Mouse (Mus musculus) intestine, embryonic 16.5 days (tissue): Measurements from ENCODE around the gene Slc38a6. TPM values are rescaled to one million over a fixed set of nuclear protein-coding genes. Genes with fewer than 3 reads are reported as not detected.

Source experiments
- ATAC-seq: fragments of 200-750 bp; cut with Nextera tagmentation; 2 replicates; pipeline ENCODE4 v1.8.0; 2017; ENCODE audit warnings: moderate TSS enrichment, moderate library complexity
- H3K27ac ChIP-seq: fragments of 300-500 bp; sonication (generic); 2 replicates; pipeline ENCODE4 v1.5.1; 2014; ENCODE audit warnings: mild to moderate bottlenecking, low read length
- H3K27me3 ChIP-seq: fragments of 300-500 bp; sonication (generic); replicated peaks from 2 replicates; pipeline ENCODE4 v1.6.1; 2014; ENCODE audit warnings: low read length, control low read depth, mixed read lengths; ENCODE audit not compliant: control insufficient read depth, insufficient read depth
- H3K36me3 ChIP-seq: fragments of 300-500 bp; sonication (generic); 2 replicates; pipeline ENCODE4 v1.6.1; 2014; ENCODE audit warnings: low read length, control low read depth; ENCODE audit not compliant: control insufficient read depth, insufficient read depth
- H3K4me1 ChIP-seq: fragments of 300-500 bp; sonication (generic); 2 replicates; pipeline ENCODE4 v1.6.1; 2014; ENCODE audit warnings: low read length, control low read depth, mixed read lengths; ENCODE audit not compliant: control insufficient read depth, insufficient read depth
- H3K4me2 ChIP-seq: fragments of 300-500 bp; sonication (generic); 2 replicates; pipeline ENCODE4 v1.6.1; 2014; ENCODE audit warnings: low read depth, low read length, control low read depth
- H3K4me3 ChIP-seq: fragments of 300-500 bp; sonication (generic); 2 replicates; pipeline ENCODE4 v1.5.1; 2014; ENCODE audit warnings: mild to moderate bottlenecking, low read length
- H3K9ac ChIP-seq: fragments of 300-500 bp; sonication (generic); 2 replicates; pipeline ENCODE4 v1.6.1; 2014; ENCODE audit warnings: low read depth, low read length
- H3K9me3 ChIP-seq: fragments of 300-500 bp; sonication (generic); 2 replicates; pipeline ENCODE4 v1.6.1; 2016; ENCODE audit warnings: low read length, control low read depth; ENCODE audit not compliant: control insufficient read depth
- WGBS: fragments of 180-500 bp; shearing (Covaris S2); extraction: QIAGEN DNeasy Blood & Tissue Kit; methylation state at CpG from one replicate; pipeline ENCODE4 v1.1.7; 2014; 5-methylcytosine and 5-hydroxymethylcytosine counted together
- polyA plus RNA-seq: library from polyadenylated mRNA; unstranded; fragments of >200 nt; fragmentation: Nextera tagmentation; extraction: Ambion mirVana; gene quantifications from 2 replicates; pipeline ENCODE4 v1.2.1, GENCODE M21; 2015

The Slc38a6 gene
- polyA plus RNA-seq, 1 experiment from 2014 or later = 7.7 TPM

DNA sequence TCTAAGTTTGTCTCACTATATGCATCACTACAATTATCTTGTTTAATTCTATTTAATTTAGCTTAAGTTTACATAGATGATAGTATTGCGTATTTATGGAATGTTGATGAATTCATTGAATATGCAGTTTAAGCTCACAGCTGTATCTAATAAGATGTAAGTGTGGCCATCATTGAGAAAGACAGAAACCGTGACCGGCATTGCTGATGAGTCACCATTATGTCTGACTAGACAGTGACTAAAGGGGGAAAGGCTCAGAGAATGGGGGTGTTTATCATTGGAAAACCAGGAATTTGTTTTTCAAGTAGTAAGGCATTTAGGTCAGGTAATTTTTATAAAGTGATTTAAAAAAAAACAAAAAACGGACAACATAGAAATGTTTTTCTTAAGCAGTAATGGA lies 21.2 kb downstream of the Slc38a6 start:
- no peak overlapping the region for H3K4me2 ChIP-seq
- H3K27me3 ChIP-seq = no peaks in the 10 kb centered on the region
- no peaks in the 10 kb centered on the region for H3K4me1 ChIP-seq
- no peak overlapping the region for H3K4me3 ChIP-seq
- ATAC-seq = no peak
- 83% methylated on average over 4 of the region's 4 CpGs for WGBS
- no peaks in the 10 kb centered on the region for H3K9me3 ChIP-seq
- H3K27ac ChIP-seq = no peak overlapping the region
- H3K36me3 ChIP-seq = no peaks in the 10 kb centered on the region
- H3K9ac ChIP-seq = no peak overlapping the region

DNA sequence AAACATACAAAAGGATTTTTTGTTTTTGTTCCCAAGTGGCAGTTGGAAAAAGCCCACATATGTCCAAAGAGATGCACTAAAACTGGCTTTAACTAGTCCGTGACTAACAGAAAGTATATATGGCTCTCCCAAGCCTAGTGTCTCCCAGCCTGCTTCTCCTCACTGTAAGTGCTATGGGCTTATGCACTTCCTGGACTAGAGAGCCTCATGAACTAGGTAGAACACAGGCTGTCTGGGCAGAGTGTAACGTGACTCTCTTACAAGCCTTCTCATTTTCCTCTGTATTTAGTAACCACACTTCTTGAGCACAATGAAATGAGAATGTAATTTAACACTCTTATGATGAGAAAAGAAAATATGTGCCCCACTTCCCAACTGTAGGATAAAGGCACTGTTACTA lies 22.1 kb downstream of the Slc38a6 start:
- H3K4me2 ChIP-seq = no peak overlapping the region
- H3K9ac ChIP-seq = no peak overlapping the region
- H3K27me3 ChIP-seq = no peaks in the 10 kb centered on the region
- WGBS = 83% methylated on average over 2 of the region's 2 CpGs
- ATAC-seq = no peak
- no peak overlapping the region for H3K4me3 ChIP-seq
- no peaks in the 10 kb centered on the region for H3K9me3 ChIP-seq
- no peak overlapping the region for H3K27ac ChIP-seq
- no peaks in the 10 kb centered on the region for H3K36me3 ChIP-seq
- no peaks in the 10 kb centered on the region for H3K4me1 ChIP-seq

DNA sequence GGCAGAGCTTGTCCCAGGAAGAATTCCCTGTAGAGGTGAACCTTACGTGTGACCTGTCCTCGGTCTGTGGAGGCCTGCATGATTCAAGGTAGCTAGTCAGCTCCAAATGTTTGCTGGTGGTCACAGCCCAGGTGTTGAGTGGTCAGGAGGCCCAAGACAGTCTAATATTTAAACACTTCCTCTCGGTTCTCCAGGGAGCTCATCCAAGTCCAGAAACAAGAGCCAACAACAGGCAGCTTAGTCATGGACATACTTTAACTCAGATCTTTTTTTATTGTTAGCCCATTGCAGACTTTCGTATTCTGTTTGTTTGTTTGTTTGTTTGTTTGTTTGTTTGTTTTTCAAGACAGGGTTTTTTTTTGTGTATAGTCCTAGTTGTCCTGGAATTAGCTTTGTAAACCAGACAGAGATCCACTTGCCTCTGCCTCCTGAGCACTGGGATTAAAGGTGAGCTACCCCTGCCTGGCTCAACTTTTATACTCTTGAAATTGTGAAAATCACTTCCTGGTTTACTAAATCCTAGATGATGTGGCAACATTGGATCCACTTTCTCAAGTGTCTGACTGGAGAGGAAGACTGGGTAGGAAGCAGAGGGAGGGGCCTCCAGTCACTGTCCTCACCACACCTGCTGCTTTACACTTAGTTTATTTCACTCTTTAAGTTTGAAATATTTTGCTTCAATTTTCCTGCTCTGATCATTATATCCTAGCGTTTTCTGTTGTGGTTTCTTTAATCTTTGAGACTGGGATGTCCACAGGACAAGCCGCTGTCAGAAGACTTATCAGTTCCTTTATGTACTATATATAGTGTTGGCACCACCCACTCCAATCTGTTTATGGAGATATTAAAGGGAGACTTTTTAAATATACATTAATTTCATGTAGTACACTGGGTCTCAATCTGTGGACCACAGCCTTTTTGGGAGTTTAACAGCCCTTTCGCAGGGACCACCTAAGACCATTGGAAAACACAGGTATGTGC lies 31.4 kb downstream of the Slc38a6 start:
- H3K4me2 ChIP-seq = no peak overlapping the region
- H3K9ac ChIP-seq = no peak overlapping the region
- no peak for ATAC-seq
- no peak overlapping the region for H3K27ac ChIP-seq
- H3K36me3 ChIP-seq = no peaks in the 10 kb centered on the region
- no peak overlapping the region for H3K4me3 ChIP-seq
- WGBS = 83% methylated on average over 7 of the region's 7 CpGs
- H3K27me3 ChIP-seq = no peaks in the 10 kb centered on the region
- no peaks in the 10 kb centered on the region for H3K9me3 ChIP-seq
- H3K4me1 ChIP-seq = no peaks in the 10 kb centered on the region

DNA sequence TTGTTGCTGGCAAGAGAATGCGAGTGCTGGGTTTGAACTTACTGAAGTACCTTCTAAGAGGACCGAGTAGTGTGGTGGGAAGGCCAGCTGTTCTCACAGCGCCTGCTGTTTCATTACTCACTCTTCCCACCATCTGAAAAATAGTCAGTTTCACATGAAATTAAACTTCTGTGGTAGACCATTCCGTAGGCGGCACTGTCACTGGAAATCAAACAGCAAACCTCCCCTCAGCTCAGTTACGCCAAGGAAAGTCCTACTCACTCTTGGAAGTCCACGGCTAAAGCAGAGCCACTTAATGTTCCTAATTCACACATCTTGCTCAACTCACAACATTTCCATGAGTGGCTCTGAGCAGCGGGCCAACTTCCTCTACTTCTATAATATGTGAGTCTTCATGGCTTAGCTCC lies 37.6 kb downstream of the Slc38a6 start:
- Histone ChIP-seq H3K27ac (no peak overlapping the region), H3K36me3 (no peaks in the 10 kb centered on the region), H3K4me2 (no peak overlapping the region), H3K27me3 (no peaks in the 10 kb centered on the region), H3K4me1 (no peaks in the 10 kb centered on the region), H3K4me3 (no peak overlapping the region), H3K9ac (no peak overlapping the region), H3K9me3 (no peaks in the 10 kb centered on the region)
- ATAC-seq = no peak
- WGBS = 85% methylated on average over 8 of the region's 8 CpGs

DNA sequence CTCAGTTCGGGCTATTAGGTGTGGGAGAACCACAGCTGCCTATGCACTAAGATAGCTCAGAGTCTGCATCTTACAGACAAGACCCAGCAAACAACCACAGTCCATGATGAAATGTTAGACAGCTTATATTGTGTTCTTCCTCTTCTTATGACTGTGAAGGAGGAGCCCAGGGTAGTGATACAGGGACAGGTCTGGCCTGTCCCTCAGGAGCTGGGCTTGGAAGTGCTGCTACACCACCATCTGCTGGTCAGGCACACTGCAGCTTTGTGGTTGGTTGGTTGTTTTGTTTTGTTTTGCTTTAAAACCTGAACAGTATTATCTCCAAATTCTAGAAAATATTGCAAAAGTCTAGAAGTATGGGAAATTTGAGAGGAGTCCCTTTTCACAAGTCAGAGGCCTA lies 38.2 kb downstream of the Slc38a6 start:
- 78% methylated on average over 1 of the region's 1 CpGs for WGBS
- no peak overlapping the region for H3K4me2 ChIP-seq
- H3K9me3 ChIP-seq = no peaks in the 10 kb centered on the region
- no peak overlapping the region for H3K9ac ChIP-seq
- H3K36me3 ChIP-seq = no peaks in the 10 kb centered on the region
- H3K27ac ChIP-seq = no peak overlapping the region
- H3K4me1 ChIP-seq = no peaks in the 10 kb centered on the region
- H3K4me3 ChIP-seq = no peak overlapping the region
- no peak for ATAC-seq
- no peaks in the 10 kb centered on the region for H3K27me3 ChIP-seq

DNA sequence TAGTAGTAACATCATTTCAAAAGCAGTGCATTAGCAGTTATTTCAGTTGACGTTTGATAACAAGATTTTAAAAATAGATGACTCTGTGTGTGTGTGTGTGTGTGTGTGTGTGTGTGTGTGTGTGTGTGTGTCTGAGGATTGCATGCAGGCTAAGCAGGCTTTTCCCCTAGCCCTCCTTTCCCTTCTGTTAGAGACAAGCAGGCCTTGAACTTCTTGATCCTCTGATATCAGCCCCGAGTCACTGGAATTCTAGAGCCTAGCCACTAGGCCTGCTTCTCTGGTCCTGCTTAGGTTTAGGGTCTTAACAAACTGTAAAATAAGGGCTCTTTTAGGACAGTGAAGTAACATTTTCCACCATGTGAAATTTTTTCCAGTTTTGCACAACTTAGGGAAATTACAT lies 38.6 kb downstream of the Slc38a6 start:
- ATAC-seq = no peak
- Histone ChIP-seq H3K36me3 (no peaks in the 10 kb centered on the region), H3K27ac (no peak overlapping the region), H3K4me2 (no peak overlapping the region), H3K27me3 (no peaks in the 10 kb centered on the region), H3K9ac (no peak overlapping the region), H3K9me3 (no peaks in the 10 kb centered on the region), H3K4me1 (no peaks in the 10 kb centered on the region), H3K4me3 (no peak overlapping the region)
- whole genome bisulfite sequencing = 51% methylated on average over 2 of the region's 2 CpGs

DNA sequence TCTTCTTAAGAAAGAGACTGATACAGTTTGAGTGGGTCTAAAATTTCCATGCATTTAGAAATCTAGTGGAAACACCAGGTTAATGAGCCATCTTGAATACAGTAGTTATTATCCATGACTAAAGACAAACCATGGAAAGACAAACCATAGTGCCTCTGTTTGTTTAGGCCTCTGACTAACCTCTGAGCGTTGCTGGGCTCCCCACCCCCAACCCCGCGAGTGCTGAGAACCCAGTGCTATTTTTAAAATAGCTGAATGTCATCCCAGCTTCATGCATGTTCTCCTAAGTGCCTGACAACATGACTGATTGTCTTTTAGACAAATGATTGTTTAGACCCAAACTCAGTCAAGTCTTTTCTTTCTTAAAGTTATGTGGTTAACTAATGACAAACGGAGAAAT lies 39.0 kb downstream of the Slc38a6 start:
- H3K4me3 ChIP-seq = no peak overlapping the region
- no peak overlapping the region for H3K27ac ChIP-seq
- no peak overlapping the region for H3K9ac ChIP-seq
- no peaks in the 10 kb centered on the region for H3K27me3 ChIP-seq
- H3K4me2 ChIP-seq = no peak overlapping the region
- no peaks in the 10 kb centered on the region for H3K9me3 ChIP-seq
- 36% methylated on average over 4 of the region's 4 CpGs for WGBS
- H3K4me1 ChIP-seq = no peaks in the 10 kb centered on the region
- no peak for ATAC-seq
- H3K36me3 ChIP-seq = no peaks in the 10 kb centered on the region

DNA sequence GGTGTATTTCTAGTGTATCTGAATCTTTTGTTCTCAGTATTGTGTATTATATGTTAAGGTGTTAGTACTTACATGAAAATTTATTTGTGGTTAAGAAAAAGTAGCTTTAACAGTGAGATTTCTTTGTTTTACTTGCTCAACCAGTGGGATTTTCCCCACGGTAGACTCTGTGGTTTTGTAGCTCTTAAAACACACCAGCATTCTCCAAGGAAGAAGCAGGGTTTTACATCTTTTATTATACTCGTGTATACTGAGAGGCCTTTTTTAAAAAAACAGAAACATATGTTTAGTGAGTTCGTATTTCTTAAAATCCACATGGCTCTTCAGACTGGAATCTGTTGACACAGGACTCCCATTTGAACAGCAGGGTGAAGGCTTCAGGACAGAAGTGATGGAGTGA lies 40.8 kb downstream of the Slc38a6 start:
- H3K9me3 ChIP-seq = no peaks in the 10 kb centered on the region
- no peak overlapping the region for H3K4me3 ChIP-seq
- no peak overlapping the region for H3K27ac ChIP-seq
- no peak overlapping the region for H3K4me2 ChIP-seq
- WGBS = 64% methylated on average over 3 of the region's 3 CpGs
- no peaks in the 10 kb centered on the region for H3K27me3 ChIP-seq
- H3K36me3 ChIP-seq = no peaks in the 10 kb centered on the region
- no peaks in the 10 kb centered on the region for H3K4me1 ChIP-seq
- H3K9ac ChIP-seq = no peak overlapping the region
- ATAC-seq = no peak

DNA sequence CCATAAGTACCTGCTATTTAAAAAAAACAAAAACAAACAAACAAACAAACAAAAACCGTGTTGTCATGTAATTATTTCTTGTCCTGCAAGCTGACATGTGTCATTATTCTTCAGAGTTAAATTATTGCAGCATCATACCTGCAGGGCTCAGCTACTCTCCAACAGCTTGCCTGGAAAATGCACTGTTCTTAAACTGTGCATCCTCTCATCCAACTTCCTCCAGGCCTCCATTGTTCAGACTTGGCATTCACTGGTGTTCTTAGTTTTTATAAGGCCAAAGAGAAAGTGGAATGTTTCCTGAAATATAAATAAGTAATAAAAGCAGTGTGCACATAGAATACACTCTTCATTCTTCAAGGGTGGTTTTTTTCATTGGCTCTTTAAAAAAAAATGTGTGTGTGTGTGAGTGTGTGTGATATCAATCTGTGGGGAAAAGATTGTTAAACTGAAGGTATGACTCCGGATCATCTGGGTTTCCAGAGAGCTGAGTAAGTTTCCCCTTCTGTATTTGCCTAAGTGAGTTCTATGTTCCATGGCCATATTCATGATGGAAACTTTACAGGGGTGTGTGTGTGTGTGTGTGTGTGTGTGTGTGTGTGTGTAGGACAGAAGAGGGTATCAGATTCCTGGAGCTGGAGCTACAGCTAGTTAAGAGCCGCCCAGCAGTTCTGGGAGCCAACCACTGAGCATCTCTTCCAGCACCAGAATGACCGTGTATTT lies 42.0 kb downstream of the Slc38a6 start:
- H3K27ac ChIP-seq = no peak overlapping the region
- H3K4me2 ChIP-seq = no peak overlapping the region
- no peak overlapping the region for H3K9ac ChIP-seq
- no peak for ATAC-seq
- no peaks in the 10 kb centered on the region for H3K9me3 ChIP-seq
- H3K4me3 ChIP-seq = no peak overlapping the region
- no peaks in the 10 kb centered on the region for H3K4me1 ChIP-seq
- WGBS = 80% methylated on average over 4 of the region's 4 CpGs
- no peaks in the 10 kb centered on the region for H3K27me3 ChIP-seq
- no peaks in the 10 kb centered on the region for H3K36me3 ChIP-seq
